Mouse (Mus musculus): ENCODE measurements at regions not wholly inside any gene's neighbourhood (a gene's known extent, or its start where the extent isn't known, plus 50 kb on each side); places are given as distances from the start of the nearest gene placed in this dataset.

GRCm38 (mm10) chr12:59762260-59762659, 542.7 kb upstream of the Fbxo33 start:
- TF ChIP-seq POLR2A (IDR thresholded peaks at IDR 0.05; ENCODE audit: borderline replicate concordance, extremely low read depth, insufficient read depth, insufficient read length, poor library complexity, severe bottlenecking): no peak
- TF ChIP-seq CTCF (IDR thresholded peaks at IDR 0.05; ENCODE audit: borderline replicate concordance, extremely low read depth, insufficient read depth, insufficient read length): no peak

Data from brain, embryonic 14.5 days (tissue).